Mouse (Mus musculus): ENCODE measurements around the gene Glb1. TPM values are rescaled to one million over a fixed set of nuclear protein-coding genes. Genes with fewer than 3 reads are reported as not detected.

The Glb1 gene
- polyA plus RNA-seq, 1 experiment from 2014 or later = 35.0 TPM

GRCm38 (mm10) chr9:114440548-114440947, 39.7 kb downstream of the Glb1 start:
- peak; percentile 78 for DNase-seq (ENCODE audit: low spot score)

- no peak for DNase-seq (ENCODE audit: low spot score)
Measured at GRCm38 (mm10) chr9:114442225-114442624, 41.3 kb downstream of the Glb1 start.

- no peak for DNase-seq (ENCODE audit: low spot score)
Measured at GRCm38 (mm10) chr9:114442893-114443292, 42.0 kb downstream of the Glb1 start.

GRCm38 (mm10) chr9:114443351-114443750, 42.5 kb downstream of the Glb1 start:
- DNase-seq (ENCODE audit: low spot score) = peak; percentile 91

GRCm38 (mm10) chr9:114446887-114447286, 46.0 kb downstream of the Glb1 start:
- no peak for DNase-seq (ENCODE audit: low spot score)

GRCm38 (mm10) chr9:114448700-114449099, 47.8 kb downstream of the Glb1 start:
- no peak for DNase-seq (ENCODE audit: low spot score)

- no peak for DNase-seq (ENCODE audit: low spot score)
Measured at GRCm38 (mm10) chr9:114449120-114449754, 48.4 kb downstream of the Glb1 start.

GRCm38 (mm10) chr9:114451615-114452014, 50.7 kb downstream of the Glb1 start:
- peak; percentile 61 for DNase-seq (ENCODE audit: low spot score)

- DNase-seq (ENCODE audit: low spot score) = peak; percentile 77
Measured at GRCm38 (mm10) chr9:114452418-114452817, 51.5 kb downstream of the Glb1 start.

- DNase-seq (ENCODE audit: low spot score) = no peak
Measured at GRCm38 (mm10) chr9:114455420-114455819, 54.5 kb downstream of the Glb1 start.

GRCm38 (mm10) chr9:114458436-114458835, 57.6 kb downstream of the Glb1 start:
- DNase-seq (ENCODE audit: low spot score) = no peak

GRCm38 (mm10) chr9:114462569-114462968, 61.7 kb downstream of the Glb1 start:
- DNase-seq (ENCODE audit: low spot score) = no peak

- no peak for DNase-seq (ENCODE audit: low spot score)
Measured at GRCm38 (mm10) chr9:114465442-114465841, 64.6 kb downstream of the Glb1 start.

- no peak for DNase-seq (ENCODE audit: low spot score)
Measured at GRCm38 (mm10) chr9:114466871-114467270, 66.0 kb downstream of the Glb1 start.

- no peak for DNase-seq (ENCODE audit: low spot score)
Measured at GRCm38 (mm10) chr9:114468217-114468616, 67.3 kb downstream of the Glb1 start.

GRCm38 (mm10) chr9:114468701-114469100, 67.8 kb downstream of the Glb1 start:
- no peak for DNase-seq (ENCODE audit: low spot score)

- DNase-seq (ENCODE audit: low spot score) = no peak
Measured at GRCm38 (mm10) chr9:114471892-114472291, 71.0 kb downstream of the Glb1 start.

- no peak for DNase-seq (ENCODE audit: low spot score)
Measured at GRCm38 (mm10) chr9:114477019-114477418, 76.1 kb downstream of the Glb1 start.

- peak; percentile 30 for DNase-seq (ENCODE audit: low spot score)
Measured at GRCm38 (mm10) chr9:114480940-114481339, 80.1 kb downstream of the Glb1 start.

GRCm38 (mm10) chr9:114484771-114485170, 83.9 kb downstream of the Glb1 start:
- no peak for DNase-seq (ENCODE audit: low spot score)

GRCm38 (mm10) chr9:114486808-114487207, 85.9 kb downstream of the Glb1 start:
- no peak for DNase-seq (ENCODE audit: low spot score)

- DNase-seq (ENCODE audit: low spot score) = no peak
Measured at GRCm38 (mm10) chr9:114487481-114488258, 86.8 kb downstream of the Glb1 start.

GRCm38 (mm10) chr9:114496469-114496868, 95.6 kb downstream of the Glb1 start:
- DNase-seq (ENCODE audit: low spot score) = peak; percentile 86
